Mouse (Mus musculus) brain, embryonic 14.5 days (tissue): Measurements from ENCODE around the gene Gm11020.

Source experiments
- CTCF ChIP-seq: fragments of 200-500 bp; IDR thresholded peaks from 2 replicates; pipeline ENCODE4 v1.5.1; 2012; ENCODE audit warnings: inconsistent platforms, mild to moderate bottlenecking, moderate library complexity, borderline replicate concordance; ENCODE audit not compliant: insufficient read depth, insufficient read length; ENCODE audit errors: extremely low read depth
- POLR2A ChIP-seq: fragments of 200-500 bp; IDR thresholded peaks from 2 replicates; pipeline ENCODE4 v1.6.1; 2012; ENCODE audit warnings: mild to moderate bottlenecking, inconsistent platforms, borderline replicate concordance; ENCODE audit not compliant: poor library complexity, insufficient read depth, insufficient read length, severe bottlenecking; ENCODE audit errors: extremely low read depth

GRCm38 (mm10) chr8:104359778-104360456 is 38.5 kb downstream of the Gm11020 start:
- TF ChIP-seq CTCF (no peak), POLR2A (no peak)
